Mouse (Mus musculus): ENCODE measurements at regions not wholly inside any gene's neighbourhood (a gene's known extent, or its start where the extent isn't known, plus 50 kb on each side); places are given as distances from the start of the nearest gene placed in this dataset.

GRCm38 (mm10) chr3:39424778-39425642 lies 538.3 kb downstream of the Fat4 start:
- no peaks in the 10 kb centered on the region for H3K27me3 ChIP-seq
- no peak for ATAC-seq
- ChIA-PET CTCF (interaction anchor here (1.0 to 1.2 kb wide), 2 partner anchors 18 to 41 kb away, joined by 3 read pairs; no protein-coding TSS in a partner anchor), POLR2A (interaction anchor here (0.7 kb wide), 2 partner anchors 92 to 269 kb away, joined by 3 read pairs; no protein-coding TSS in a partner anchor)
- no peak for TF ChIP-seq CTCF (IDR thresholded peaks at IDR 0.05)
- in situ Hi-C loops (cut with MboI; ENCODE audit: low pct_unique_long_range_greater_than_20kb) = no loop called here
- no peak for DNase-seq (ENCODE audit: low read depth, low spot score)

GRCm38 (mm10) chr3:39425643-39426016 lies 538.9 kb downstream of the Fat4 start:
- ChIA-PET CTCF (interaction anchor here (1.0 kb wide), 1 partner anchor 40 kb away, joined by 3 read pairs; no protein-coding TSS in a partner anchor), POLR2A (interaction anchor here (0.7 kb wide), 1 partner anchor 92 kb away, joined by 3 read pairs; no protein-coding TSS in a partner anchor)
- ATAC-seq (no peak), DNase-seq (ENCODE audit: low read depth, low spot score) (no peak)
- no peak for TF ChIP-seq CTCF (IDR thresholded peaks at IDR 0.05)
- H3K27me3 ChIP-seq = no peaks in the 10 kb centered on the region
- in situ Hi-C loops (cut with MboI; ENCODE audit: low pct_unique_long_range_greater_than_20kb) = no loop called here

GRCm38 (mm10) chr3:39443328-39443727 lies 556.6 kb downstream of the Fat4 start:
- no peak for TF ChIP-seq CTCF (IDR thresholded peaks at IDR 0.05)
- CTCF ChIA-PET = no interaction called here
- DNase-seq (ENCODE audit: low read depth, low spot score) = no peak
- H3K27me3 ChIP-seq = peaks cover 20% of the 10 kb centered on the region
- POLR2A ChIA-PET = no interaction called here
- in situ Hi-C loops (cut with MboI; ENCODE audit: low pct_unique_long_range_greater_than_20kb) = no loop called here
- ATAC-seq = no peak

GRCm38 (mm10) chr3:39455650-39456049 lies 568.9 kb downstream of the Fat4 start:
- no peak for TF ChIP-seq CTCF (IDR thresholded peaks at IDR 0.05)
- peaks cover 4% of the 10 kb centered on the region for H3K27me3 ChIP-seq
- POLR2A ChIA-PET = interaction anchor here (0.9 kb wide), 1 partner anchor 11 kb away, joined by 3 read pairs; no protein-coding TSS in a partner anchor
- CTCF ChIA-PET = interaction anchor here (1.1 kb wide), 1 partner anchor 10 kb away, joined by 3 read pairs; no protein-coding TSS in a partner anchor
- ATAC-seq (no peak), DNase-seq (ENCODE audit: low read depth, low spot score) (no peak)
- in situ Hi-C loops (cut with MboI; ENCODE audit: low pct_unique_long_range_greater_than_20kb) = loop anchor here (25.0 kb wide), 1 partner anchor 1218 kb away; no protein-coding TSS in a partner anchor

GRCm38 (mm10) chr3:39460183-39460888 lies 573.6 kb downstream of the Fat4 start:
- in situ Hi-C loops (cut with MboI; ENCODE audit: low pct_unique_long_range_greater_than_20kb) = loop anchor here (25.0 kb wide), 1 partner anchor 1223 kb away; no protein-coding TSS in a partner anchor
- ATAC-seq (no peak), DNase-seq (ENCODE audit: low read depth, low spot score) (no peak)
- no peak for TF ChIP-seq CTCF (IDR thresholded peaks at IDR 0.05)
- ChIA-PET CTCF (no interaction called here), POLR2A (no interaction called here)
- H3K27me3 ChIP-seq = peaks cover 4% of the 10 kb centered on the region

- DNase-seq (ENCODE audit: low read depth, low spot score) (no peak), ATAC-seq (peak; percentile 19)
- in situ Hi-C loops (cut with MboI; ENCODE audit: low pct_unique_long_range_greater_than_20kb) = loop anchor here (25.0 kb wide), 1 partner anchor 1224 kb away; no protein-coding TSS in a partner anchor
- CTCF ChIA-PET = interaction anchor here (0.9 to 2.0 kb wide), 4 partner anchors 30 to 577 kb away, joined by 3 to 4 read pairs (median 3); no protein-coding TSS in a partner anchor
- peak; percentile 63 for TF ChIP-seq CTCF (IDR thresholded peaks at IDR 0.05)
- H3K27me3 ChIP-seq = peaks cover 4% of the 10 kb centered on the region
- POLR2A ChIA-PET = no interaction called here
These were observed 574.8 kb downstream of the Fat4 start for GRCm38 (mm10) chr3:39461561-39461960.

- H3K27me3 ChIP-seq = no peaks in the 10 kb centered on the region
- ChIA-PET POLR2A (interaction anchor here (0.7 kb wide), 1 partner anchor 10 kb away, joined by 3 read pairs; no protein-coding TSS in a partner anchor), CTCF (interaction anchor here (0.7 to 2.6 kb wide), 8 partner anchors 10 to 614 kb away, joined by 3 to 13 read pairs (median 4); no protein-coding TSS in a partner anchor)
- ATAC-seq (peak; percentile 90), DNase-seq (ENCODE audit: low read depth, low spot score) (peak; percentile 94)
- in situ Hi-C loops (cut with MboI; ENCODE audit: low pct_unique_long_range_greater_than_20kb) = loop anchor here (25.0 kb wide), 1 partner anchor 1229 kb away; no protein-coding TSS in a partner anchor
- no peak for TF ChIP-seq CTCF (IDR thresholded peaks at IDR 0.05)
These were observed 579.1 kb downstream of the Fat4 start for GRCm38 (mm10) chr3:39465811-39466210.

GRCm38 (mm10) chr3:39489392-39489791 lies 602.7 kb downstream of the Fat4 start:
- POLR2A ChIA-PET = no interaction called here
- no peak for TF ChIP-seq CTCF (IDR thresholded peaks at IDR 0.05)
- no peak for DNase-seq (ENCODE audit: low read depth, low spot score)
- no peak for ATAC-seq
- no peaks in the 10 kb centered on the region for H3K27me3 ChIP-seq
- CTCF ChIA-PET = interaction anchor here (0.7 to 1.3 kb wide), 2 partner anchors 10 to 12 kb away, joined by 3 read pairs; no protein-coding TSS in a partner anchor
- in situ Hi-C loops (cut with MboI; ENCODE audit: low pct_unique_long_range_greater_than_20kb) = no loop called here

- in situ Hi-C loops (cut with MboI; ENCODE audit: low pct_unique_long_range_greater_than_20kb) = no loop called here
- POLR2A ChIA-PET = interaction anchor here (0.5 kb wide), 1 partner anchor 9 kb away, joined by 3 read pairs; no protein-coding TSS in a partner anchor
- no peak for TF ChIP-seq CTCF (IDR thresholded peaks at IDR 0.05)
- CTCF ChIA-PET = interaction anchor here (1.8 to 2.6 kb wide), 2 partner anchors 15 to 63 kb away, joined by 6 to 7 read pairs; no protein-coding TSS in a partner anchor
- DNase-seq (ENCODE audit: low read depth, low spot score) (no peak), ATAC-seq (no peak)
- H3K27me3 ChIP-seq = no peaks in the 10 kb centered on the region
These were observed 607.6 kb downstream of the Fat4 start for GRCm38 (mm10) chr3:39494363-39494762.

- TF ChIP-seq CTCF (IDR thresholded peaks at IDR 0.05) = no peak
- CTCF ChIA-PET = no interaction called here
- no peaks in the 10 kb centered on the region for H3K27me3 ChIP-seq
- in situ Hi-C loops (cut with MboI; ENCODE audit: low pct_unique_long_range_greater_than_20kb) = no loop called here
- DNase-seq (ENCODE audit: low read depth, low spot score) = no peak
- POLR2A ChIA-PET = no interaction called here
- ATAC-seq = no peak
These were observed 641.3 kb downstream of the Fat4 start for GRCm38 (mm10) chr3:39528087-39528486.

Measured in Patski (cell line).